Mouse (Mus musculus) mesoderm, embryonic 11.5 days (tissue): ENCODE results near the gene Btbd35f12.
"Not testable (repeated sequence)": the region's sequence is repeated elsewhere in the genome, so short reads cannot be mapped to it uniquely, and the experiment has no call there.

ENCODE experiments used
- DNase-seq: peaks from one replicate; pipeline ENCODE4 v3.0.0-alpha.2; 2012; ENCODE audit warnings: low read depth, low spot score

The Btbd35f12 gene

GRCm38 (mm10) chrX:33313079-33313478, at the start of gene Btbd35f12:
TSS of gene Btbd35f12 (plus strand) at chrX:33313379.
- DNase-seq, result not testable (repeated sequence)

DNA sequence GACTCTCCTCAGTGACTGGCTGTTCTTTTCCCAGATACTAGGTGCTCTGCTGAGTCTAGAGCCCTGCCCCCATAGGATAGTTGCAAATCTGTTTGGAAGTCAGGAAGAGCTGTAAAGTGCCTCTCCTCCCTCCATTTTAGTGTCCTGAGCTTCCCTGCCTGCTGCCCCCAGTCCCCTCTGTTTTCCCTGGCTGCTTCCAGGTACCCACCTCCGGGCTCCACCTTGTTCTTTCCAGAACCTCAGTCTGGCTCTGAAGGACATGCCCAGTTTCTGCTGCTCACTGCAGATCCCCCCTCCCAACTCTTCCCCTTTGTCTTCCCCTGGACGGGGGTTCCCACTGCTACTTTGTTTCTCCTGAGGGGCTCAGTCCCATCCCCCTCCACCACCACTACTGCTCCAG, 40.1 kb downstream of the Btbd35f12 start:
- DNase-seq, result not testable (repeated sequence)
